Mouse (Mus musculus) stomach, embryonic 16.5 days (tissue): ENCODE results near the gene Hdgf. TPM values are rescaled to one million over a fixed set of nuclear protein-coding genes. Genes with fewer than 3 reads are reported as not detected.

Source experiments
- ATAC-seq: fragments of 200-750 bp; cut with Nextera tagmentation; 2 replicates; pipeline ENCODE4 v1.8.0; 2017; ENCODE audit warnings: moderate number of reproducible peaks, moderate TSS enrichment; ENCODE audit not compliant: insufficient read depth, low FRiP score
- H3K27ac ChIP-seq: fragments of 300-500 bp; sonication (generic); 2 replicates; pipeline ENCODE4 v1.5.1; 2014; ENCODE audit warnings: low read length
- H3K27me3 ChIP-seq: fragments of 300-500 bp; sonication (generic); 2 replicates; pipeline ENCODE4 v1.6.1; 2014; ENCODE audit warnings: low read length, control low read depth, mixed read lengths; ENCODE audit not compliant: control insufficient read depth, insufficient read depth
- H3K36me3 ChIP-seq: fragments of 300-500 bp; sonication (generic); 2 replicates; pipeline ENCODE4 v1.6.1; 2014; ENCODE audit warnings: low read length; ENCODE audit not compliant: control insufficient read depth, insufficient read depth
- H3K4me1 ChIP-seq: fragments of 300-500 bp; sonication (generic); 2 replicates; pipeline ENCODE4 v1.6.1; 2014; ENCODE audit warnings: low read length, control low read depth, mixed read lengths; ENCODE audit not compliant: control insufficient read depth, insufficient read depth
- H3K4me2 ChIP-seq: fragments of 300-500 bp; sonication (generic); 2 replicates; pipeline ENCODE4 v1.6.1; 2014; ENCODE audit warnings: low read depth, low read length, mixed read lengths
- H3K4me3 ChIP-seq: fragments of 300-500 bp; sonication (generic); replicated peaks from 2 replicates; pipeline ENCODE4 v1.5.1; 2014; ENCODE audit warnings: mild to moderate bottlenecking, low read length
- H3K9ac ChIP-seq: fragments of 300-500 bp; sonication (generic); 2 replicates; pipeline ENCODE4 v1.6.1; 2014; ENCODE audit warnings: low read length
- H3K9me3 ChIP-seq: fragments of 300-500 bp; sonication (generic); replicated peaks from 2 replicates; pipeline ENCODE4 v1.6.1; 2016; ENCODE audit warnings: low read length, control low read depth; ENCODE audit not compliant: control insufficient read depth
- WGBS: fragments of 180-500 bp; shearing (Covaris S2); extraction: QIAGEN DNeasy Blood & Tissue Kit; methylation state at CpG from one replicate; pipeline ENCODE4 v1.1.7; 2014; 5-methylcytosine and 5-hydroxymethylcytosine counted together
- polyA plus RNA-seq: library from polyadenylated mRNA; unstranded; fragments of >200 nt; fragmentation: Nextera tagmentation; extraction: Ambion mirVana; gene quantifications from 2 replicates; pipeline ENCODE4 v1.2.1, GENCODE M21; 2015

Hdgf gene
- polyA plus RNA-seq, 1 experiment from 2014 or later: 83.1 TPM

- Histone ChIP-seq H3K36me3 (no peaks in the 10 kb centered on the region), H3K4me1 (peaks cover 30% of the 10 kb centered on the region), H3K9me3 (no peaks in the 10 kb centered on the region), H3K27ac (no peak overlapping the region), H3K27me3 (no peaks in the 10 kb centered on the region; the same call in 1 of the 2 replicates), H3K9ac (peak overlapping the region; percentile 65), H3K4me2 (peak overlapping the region; percentile 60), H3K4me3 (peak overlapping the region; percentile 37)
- 10% methylated on average over 26 of the region's 26 CpGs for WGBS
- no peak for ATAC-seq
These were observed 41.1 kb downstream of the Hdgf start for GRCm38 (mm10) chr3:87947056-87947810.

- WGBS: 2% methylated on average over 17 of the region's 17 CpGs
- ATAC-seq: no peak
These were observed 41.7 kb downstream of the Hdgf start for GRCm38 (mm10) chr3:87947811-87948199.

GRCm38 (mm10) chr3:87948378-87949265, 42.5 kb downstream of the Hdgf start, which contains the start of gene Crabp2:
Gene Crabp2 (plus strand): TSS chr3:87948666.
- H3K36me3 ChIP-seq: no peaks in the 10 kb centered on the region
- 5% methylated on average over 35 of the region's 35 CpGs for WGBS
- H3K27ac ChIP-seq: no peak within 1 kb of the TSS
- H3K4me3 ChIP-seq: peak within 1 kb of the TSS; percentile 37
- H3K27me3 ChIP-seq: no peaks in the 10 kb centered on the region; the same call in 1 of the 2 replicates
- H3K4me1 ChIP-seq: peaks cover 30% of the 10 kb centered on the region
- H3K4me2 ChIP-seq: peak within 1 kb of the TSS; percentile 60
- no peaks in the 10 kb centered on the region for H3K9me3 ChIP-seq
- H3K9ac ChIP-seq: peak within 1 kb of the TSS; percentile 65
- ATAC-seq: no peak

More at GRCm38 (mm10) chr3:87947811-87948199, 41.7 kb downstream of the Hdgf start:
- Histone ChIP-seq H3K4me3 (peak overlapping the region; percentile 37), H3K27ac (no peak overlapping the region), H3K27me3 (no peaks in the 10 kb centered on the region; the same call in 1 of the 2 replicates), H3K9me3 (no peaks in the 10 kb centered on the region), H3K36me3 (no peaks in the 10 kb centered on the region), H3K4me1 (peaks cover 30% of the 10 kb centered on the region), H3K4me2 (peak overlapping the region; percentile 60), H3K9ac (peak overlapping the region; percentile 65)

GRCm38 (mm10) chr3:87949266-87949954, 43.3 kb downstream of the Hdgf start:
- H3K27me3 ChIP-seq: no peaks in the 10 kb centered on the region; the same call in 1 of the 2 replicates
- H3K9ac ChIP-seq: 0 out of 2 replicates have a peak overlapping the region, but pooled peaks have one; percentile 6
- no peak for ATAC-seq
- no peak overlapping the region for H3K27ac ChIP-seq
- H3K9me3 ChIP-seq: no peaks in the 10 kb centered on the region
- H3K36me3 ChIP-seq: no peaks in the 10 kb centered on the region
- peaks cover 30% of the 10 kb centered on the region for H3K4me1 ChIP-seq
- WGBS: 21% methylated on average over 16 of the region's 16 CpGs
- H3K4me3 ChIP-seq: peak overlapping the region; percentile 37; the same call in 1 of the 2 replicates
- H3K4me2 ChIP-seq: peak overlapping the region; percentile 60

- 0 out of 2 replicates have a peak overlapping the region, but pooled peaks have one; percentile 1 for H3K4me3 ChIP-seq
- H3K4me2 ChIP-seq: no peak overlapping the region; the same call in 1 of the 2 replicates
- ATAC-seq: no peak
- 23% methylated on average over 13 of the region's 13 CpGs for WGBS
- no peaks in the 10 kb centered on the region for H3K36me3 ChIP-seq
- no peak overlapping the region for H3K9ac ChIP-seq
- no peaks in the 10 kb centered on the region; the same call in 1 of the 2 replicates for H3K27me3 ChIP-seq
- no peak overlapping the region for H3K27ac ChIP-seq
- no peaks in the 10 kb centered on the region for H3K9me3 ChIP-seq
- peaks cover 30% of the 10 kb centered on the region for H3K4me1 ChIP-seq
These were observed 43.9 kb downstream of the Hdgf start for GRCm38 (mm10) chr3:87949955-87950515.

- H3K4me2 ChIP-seq: peak overlapping the region; percentile 54
- WGBS: 25% methylated on average over 12 of the region's 12 CpGs
- peak overlapping the region; percentile 58; the same call in 1 of the 2 replicates for H3K9ac ChIP-seq
- H3K9me3 ChIP-seq: no peaks in the 10 kb centered on the region
- peak overlapping the region; percentile 57; the same call in 1 of the 2 replicates for H3K27ac ChIP-seq
- H3K4me1 ChIP-seq: peaks cover 27% of the 10 kb centered on the region
- H3K27me3 ChIP-seq: no peaks in the 10 kb centered on the region; the same call in 1 of the 2 replicates
- H3K36me3 ChIP-seq: no peaks in the 10 kb centered on the region
- ATAC-seq: no peak
- peak overlapping the region; percentile 35 for H3K4me3 ChIP-seq
These were observed 45.8 kb downstream of the Hdgf start for GRCm38 (mm10) chr3:87951946-87952345.

GRCm38 (mm10) chr3:87952440-87952839, 46.3 kb downstream of the Hdgf start:
- peak overlapping the region; percentile 57; the same call in 1 of the 2 replicates for H3K27ac ChIP-seq
- WGBS: 10% methylated on average over 5 of the region's 5 CpGs

GRCm38 (mm10) chr3:87958056-87958455, 51.9 kb downstream of the Hdgf start:
- H3K4me1 ChIP-seq: peaks cover 23% of the 10 kb centered on the region
- no peak overlapping the region for H3K9ac ChIP-seq
- no peaks in the 10 kb centered on the region for H3K27me3 ChIP-seq
- peak overlapping the region; percentile 56; the same call in 1 of the 2 replicates for H3K27ac ChIP-seq
- H3K4me2 ChIP-seq: no peak overlapping the region
- H3K9me3 ChIP-seq: no peaks in the 10 kb centered on the region
- ATAC-seq: no peak
- 12% methylated on average over 1 of the region's 1 CpGs for WGBS
- no peaks in the 10 kb centered on the region for H3K36me3 ChIP-seq
- H3K4me3 ChIP-seq: no peak overlapping the region

More at GRCm38 (mm10) chr3:87952440-87952839, 46.3 kb downstream of the Hdgf start:
- peak overlapping the region; percentile 35 for H3K4me3 ChIP-seq
- no peaks in the 10 kb centered on the region for H3K9me3 ChIP-seq
- no peaks in the 10 kb centered on the region for H3K36me3 ChIP-seq
- peaks cover 24% of the 10 kb centered on the region for H3K4me1 ChIP-seq
- peak overlapping the region; percentile 54 for H3K4me2 ChIP-seq
- no peaks in the 10 kb centered on the region; the same call in 1 of the 2 replicates for H3K27me3 ChIP-seq
- peak; percentile 68; the same call in 1 of the 2 replicates for ATAC-seq
- peak overlapping the region; percentile 62 for H3K9ac ChIP-seq
